Mouse (Mus musculus) neural tube, embryonic 15.5 days (tissue): Measurements from ENCODE around the gene Tgfa. TPM values are rescaled to one million over a fixed set of nuclear protein-coding genes. Genes with fewer than 3 reads are reported as not detected.

Experiments
- ATAC-seq: fragments of 200-750 bp; cut with Nextera tagmentation; 2 replicates; pipeline ENCODE4 v1.8.0; 2017; ENCODE audit warnings: mild to moderate bottlenecking, moderate TSS enrichment, moderate library complexity; ENCODE audit not compliant: low FRiP score
- H3K27ac ChIP-seq: fragments of 300-500 bp; sonication (generic); replicated peaks from 2 replicates; pipeline ENCODE4 v1.5.1; 2015; ENCODE audit warnings: mild to moderate bottlenecking, inconsistent platforms
- H3K27me3 ChIP-seq: fragments of 300-500 bp; sonication (generic); replicated peaks from 2 replicates; pipeline ENCODE4 v1.6.1; 2015; ENCODE audit warnings: inconsistent platforms
- H3K36me3 ChIP-seq: fragments of 300-500 bp; sonication (generic); 2 replicates; pipeline ENCODE4 v1.6.1; 2015; ENCODE audit warnings: inconsistent platforms
- H3K4me1 ChIP-seq: fragments of 300-500 bp; sonication (generic); 2 replicates; pipeline ENCODE4 v1.6.1; 2015; ENCODE audit warnings: inconsistent platforms
- H3K4me2 ChIP-seq: fragments of 300-500 bp; sonication (generic); 2 replicates; pipeline ENCODE4 v1.6.1; 2015; ENCODE audit warnings: inconsistent platforms, mild to moderate bottlenecking, moderate library complexity
- H3K4me3 ChIP-seq: fragments of 300-500 bp; sonication (generic); replicated peaks from 2 replicates; pipeline ENCODE4 v1.5.1; 2015; ENCODE audit warnings: mild to moderate bottlenecking, inconsistent platforms
- H3K9ac ChIP-seq: fragments of 300-500 bp; sonication (generic); replicated peaks from 2 replicates; pipeline ENCODE4 v1.6.1; 2015; ENCODE audit warnings: mild to moderate bottlenecking, inconsistent platforms
- H3K9me3 ChIP-seq: fragments of 300-500 bp; sonication (generic); replicated peaks from 2 replicates; pipeline ENCODE4 v1.6.1; 2016; ENCODE audit warnings: inconsistent platforms
- WGBS: fragments of 180-500 bp; shearing (Covaris S2); methylation state at CpG from one replicate; pipeline ENCODE4 v1.1.7; 2015; ENCODE audit warnings: mixed read lengths; 5-methylcytosine and 5-hydroxymethylcytosine counted together
- polyA plus RNA-seq: library from polyadenylated mRNA; unstranded; fragments of >200 nt; fragmentation: Nextera tagmentation; extraction: Ambion mirVana; gene quantifications from 2 replicates; pipeline ENCODE4 v1.2.1, GENCODE M21; 2015

Gene Tgfa
- polyA plus RNA-seq, 1 experiment from 2014 or later = 18.6 TPM

GRCm38 (mm10) chr6:86245965-86246364, 50.9 kb downstream of the Tgfa start:
- Histone ChIP-seq H3K4me1 (no peaks in the 10 kb centered on the region; the same call in 1 of the 2 replicates), H3K36me3 (no peaks in the 10 kb centered on the region), H3K27ac (no peak overlapping the region), H3K9ac (no peak overlapping the region), H3K27me3 (no peaks in the 10 kb centered on the region), H3K9me3 (no peaks in the 10 kb centered on the region), H3K4me3 (no peak overlapping the region), H3K4me2 (no peak overlapping the region)
- ATAC-seq = no peak
- 45% methylated on average over 4 of the region's 4 CpGs for WGBS

- Histone ChIP-seq H3K27ac (no peak overlapping the region), H3K4me3 (no peak overlapping the region), H3K9ac (no peak overlapping the region), H3K4me2 (no peak overlapping the region), H3K4me1 (no peaks in the 10 kb centered on the region; the same call in 1 of the 2 replicates), H3K36me3 (no peaks in the 10 kb centered on the region), H3K9me3 (no peaks in the 10 kb centered on the region), H3K27me3 (no peaks in the 10 kb centered on the region)
- WGBS = 78% methylated on average over 1 of the region's 1 CpGs
- no peak for ATAC-seq
These were observed 53.5 kb downstream of the Tgfa start for GRCm38 (mm10) chr6:86248562-86248961.

GRCm38 (mm10) chr6:86249042-86249441, 54.0 kb downstream of the Tgfa start:
- ATAC-seq = no peak
- Histone ChIP-seq H3K27me3 (no peaks in the 10 kb centered on the region), H3K27ac (peak overlapping the region; percentile 51; the same call in 1 of the 2 replicates), H3K4me3 (no peak overlapping the region), H3K9ac (no peak overlapping the region), H3K9me3 (no peaks in the 10 kb centered on the region), H3K4me2 (no peak overlapping the region; the same call in 1 of the 2 replicates), H3K36me3 (no peaks in the 10 kb centered on the region), H3K4me1 (no peaks in the 10 kb centered on the region; the same call in 1 of the 2 replicates)
- WGBS = 24% methylated on average over 16 of the region's 16 CpGs

GRCm38 (mm10) chr6:86250236-86250635, 55.2 kb downstream of the Tgfa start:
- no peaks in the 10 kb centered on the region for H3K27me3 ChIP-seq
- ATAC-seq = no peak
- WGBS = 94% methylated on average over 2 of the region's 2 CpGs
- no peak overlapping the region for H3K4me3 ChIP-seq
- no peaks in the 10 kb centered on the region for H3K36me3 ChIP-seq
- no peaks in the 10 kb centered on the region; the same call in 1 of the 2 replicates for H3K4me1 ChIP-seq
- H3K4me2 ChIP-seq = no peak overlapping the region
- H3K9me3 ChIP-seq = no peaks in the 10 kb centered on the region
- no peak overlapping the region for H3K9ac ChIP-seq
- H3K27ac ChIP-seq = 0 out of 2 replicates have a peak overlapping the region, but pooled peaks have one; percentile 24

GRCm38 (mm10) chr6:86250830-86251229, 55.8 kb downstream of the Tgfa start:
- no peak for ATAC-seq
- WGBS = 53% methylated on average over 8 of the region's 8 CpGs
- Histone ChIP-seq H3K27me3 (no peaks in the 10 kb centered on the region), H3K36me3 (no peaks in the 10 kb centered on the region), H3K4me1 (no peaks in the 10 kb centered on the region; the same call in 1 of the 2 replicates), H3K4me3 (no peak overlapping the region), H3K9ac (no peak overlapping the region), H3K4me2 (no peak overlapping the region), H3K9me3 (no peaks in the 10 kb centered on the region), H3K27ac (0 out of 2 replicates have a peak overlapping the region, but pooled peaks have one; percentile 24)

- WGBS = 79% methylated on average over 10 of the region's 10 CpGs
These were observed 57.4 kb downstream of the Tgfa start for GRCm38 (mm10) chr6:86252176-86253125.

GRCm38 (mm10) chr6:86255899-86256298, 60.9 kb downstream of the Tgfa start:
- Histone ChIP-seq H3K4me2 (no peak overlapping the region), H3K9ac (no peak overlapping the region), H3K36me3 (no peaks in the 10 kb centered on the region), H3K4me1 (0 out of 2 replicates have a peak, but pooled peaks cover 6% of the 10 kb centered on the region), H3K27me3 (no peaks in the 10 kb centered on the region), H3K27ac (no peak overlapping the region), H3K9me3 (no peaks in the 10 kb centered on the region), H3K4me3 (no peak overlapping the region)
- 72% methylated on average over 9 of the region's 9 CpGs for WGBS
- ATAC-seq = no peak

More at GRCm38 (mm10) chr6:86252176-86253125, 57.4 kb downstream of the Tgfa start:
- Histone ChIP-seq H3K4me1 (no peaks in the 10 kb centered on the region; the same call in 1 of the 2 replicates), H3K27me3 (no peaks in the 10 kb centered on the region), H3K36me3 (no peaks in the 10 kb centered on the region), H3K4me2 (no peak overlapping the region), H3K27ac (no peak overlapping the region), H3K4me3 (no peak overlapping the region), H3K9ac (no peak overlapping the region), H3K9me3 (no peaks in the 10 kb centered on the region)
- no peak for ATAC-seq

- Histone ChIP-seq H3K9me3 (no peaks in the 10 kb centered on the region), H3K9ac (no peak overlapping the region), H3K36me3 (no peaks in the 10 kb centered on the region), H3K4me2 (no peak overlapping the region), H3K27ac (no peak overlapping the region), H3K27me3 (no peaks in the 10 kb centered on the region), H3K4me1 (0 out of 2 replicates have a peak, but pooled peaks cover 6% of the 10 kb centered on the region), H3K4me3 (no peak overlapping the region)
- ATAC-seq = no peak
- WGBS = 94% methylated on average over 6 of the region's 6 CpGs
These were observed 64.2 kb downstream of the Tgfa start for GRCm38 (mm10) chr6:86259242-86259641.

- ATAC-seq = no peak
- no peak overlapping the region for H3K9ac ChIP-seq
- H3K4me3 ChIP-seq = no peak overlapping the region
- H3K27ac ChIP-seq = no peak overlapping the region
- no peaks in the 10 kb centered on the region for H3K36me3 ChIP-seq
- H3K9me3 ChIP-seq = no peaks in the 10 kb centered on the region
- no peak overlapping the region for H3K4me2 ChIP-seq
- 42% methylated on average over 7 of the region's 7 CpGs for WGBS
- 0 out of 2 replicates have a peak, but pooled peaks cover 6% of the 10 kb centered on the region for H3K4me1 ChIP-seq
- H3K27me3 ChIP-seq = no peaks in the 10 kb centered on the region
These were observed 65.5 kb downstream of the Tgfa start for GRCm38 (mm10) chr6:86260322-86261050.

GRCm38 (mm10) chr6:86266786-86267185, 71.8 kb downstream of the Tgfa start:
- H3K4me3 ChIP-seq = no peak overlapping the region
- WGBS = 85% methylated on average over 5 of the region's 5 CpGs
- no peak for ATAC-seq
- H3K27me3 ChIP-seq = no peaks in the 10 kb centered on the region
- no peaks in the 10 kb centered on the region for H3K36me3 ChIP-seq
- 0 out of 2 replicates have a peak, but pooled peaks cover 3% of the 10 kb centered on the region for H3K4me1 ChIP-seq
- no peaks in the 10 kb centered on the region for H3K9me3 ChIP-seq
- H3K27ac ChIP-seq = no peak overlapping the region
- no peak overlapping the region for H3K4me2 ChIP-seq
- no peak overlapping the region for H3K9ac ChIP-seq

- H3K4me2 ChIP-seq = no peak overlapping the region
- H3K9ac ChIP-seq = no peak overlapping the region
These were observed 75.5 kb downstream of the Tgfa start for GRCm38 (mm10) chr6:86270373-86271068.

More at GRCm38 (mm10) chr6:86270373-86271068, 75.5 kb downstream of the Tgfa start:
- H3K27ac ChIP-seq = no peak overlapping the region
- 0 out of 2 replicates have a peak, but pooled peaks cover 3% of the 10 kb centered on the region for H3K4me1 ChIP-seq
- 65% methylated on average over 8 of the region's 8 CpGs for WGBS
- H3K4me3 ChIP-seq = no peak overlapping the region
- no peaks in the 10 kb centered on the region for H3K9me3 ChIP-seq
- H3K27me3 ChIP-seq = no peaks in the 10 kb centered on the region
- no peaks in the 10 kb centered on the region for H3K36me3 ChIP-seq
- no peak for ATAC-seq
